Mouse (Mus musculus): ENCODE data around the gene Arsb.

DNA sequence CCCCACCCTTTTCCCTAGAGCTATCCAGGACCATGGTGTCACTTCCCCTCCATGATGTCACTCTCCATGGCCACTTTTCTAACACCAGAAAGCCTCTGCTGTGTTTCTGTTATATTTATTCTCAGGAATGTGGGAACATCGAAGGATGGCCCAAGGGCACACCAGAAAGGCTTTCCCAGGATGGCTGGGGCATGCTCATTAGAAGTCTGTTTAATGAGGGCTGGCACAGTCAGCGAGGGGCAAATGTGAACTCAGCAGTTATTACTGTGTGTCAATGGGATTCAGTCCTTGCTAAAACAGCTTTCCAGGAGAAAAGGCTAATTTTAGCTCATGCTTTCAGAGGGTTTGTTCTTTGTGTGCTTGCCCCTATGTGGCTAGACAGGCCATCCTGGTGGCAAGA lies 213.1 kb downstream of the Arsb start:
- no peak for TF ChIP-seq CTCF (conservative IDR thresholded peaks at IDR 0.05; ENCODE audit: insufficient read depth, insufficient read length, low read depth, low read length)
- TF ChIP-seq POLR2A (IDR thresholded peaks at IDR 0.05; ENCODE audit: low read depth, low read length): no peak

All from kidney, adult 2 months (tissue).